Mouse (Mus musculus) right cerebral cortex, postnatal 10 days (tissue): Measurements from ENCODE around the gene Ndn.

Source experiments
- DNase-seq, 2 experiments: peaks; one replicate each; pipeline ENCODE4 v3.0.0; 2021; ENCODE audit warnings: low spot score in 2 of 2

Gene Ndn

GRCm38 (mm10) chr7:62346269-62346668 is at the start of gene Ndn:
Ndn (plus strand) TSS chr7:62346569.
- no peak for DNase-seq

GRCm38 (mm10) chr7:62302451-62302850 is 43.9 kb upstream of the Ndn start:
- no peak for DNase-seq

- DNase-seq: peak; percentile 34 to 41
Observed at GRCm38 (mm10) chr7:62306896-62307614, 39.3 kb upstream of the Ndn start.

- DNase-seq: no peak
Observed at GRCm38 (mm10) chr7:62316793-62317192, 29.6 kb upstream of the Ndn start.

- no peak for DNase-seq
Observed at GRCm38 (mm10) chr7:62345411-62345810, 958 bp upstream of the Ndn start.

- peak; percentile 88 to 91 for DNase-seq
Observed at GRCm38 (mm10) chr7:62348106-62348803, 1.9 kb downstream of the Ndn start.

- peak; percentile 21 to 26 for DNase-seq
Observed at GRCm38 (mm10) chr7:62348804-62349190, 2.4 kb downstream of the Ndn start.

- DNase-seq: peak; percentile 24 to 32
Observed at GRCm38 (mm10) chr7:62351266-62351665, 4.9 kb downstream of the Ndn start.

GRCm38 (mm10) chr7:62365039-62365636 is 18.8 kb downstream of the Ndn start:
- DNase-seq: no peak

- DNase-seq: no peak
Observed at GRCm38 (mm10) chr7:62366730-62367129, 20.4 kb downstream of the Ndn start.

GRCm38 (mm10) chr7:62375658-62376057 is 29.3 kb downstream of the Ndn start:
- DNase-seq: peak in 1 of 2 experiments; percentile 26

GRCm38 (mm10) chr7:62376510-62377304 is 30.3 kb downstream of the Ndn start, which contains the start of gene Magel2:
Magel2 (plus strand) TSS chr7:62377010.
- DNase-seq: peak; percentile 62 to 69

GRCm38 (mm10) chr7:62377313-62377712 is 30.9 kb downstream of the Ndn start:
- peak in 1 of 2 experiments; percentile 20 for DNase-seq

- DNase-seq: no peak
Observed at GRCm38 (mm10) chr7:62378529-62378928, 32.2 kb downstream of the Ndn start.

GRCm38 (mm10) chr7:62382391-62382790 is 36.0 kb downstream of the Ndn start:
- DNase-seq: peak; percentile 39 to 52

- no peak for DNase-seq
Observed at GRCm38 (mm10) chr7:62388291-62388690, 41.9 kb downstream of the Ndn start.

GRCm38 (mm10) chr7:62392202-62392601 is 45.8 kb downstream of the Ndn start:
- no peak for DNase-seq
